Comparison of ENCODE assay signal across 8 mouse cellular contexts in the genomic region with DNA sequence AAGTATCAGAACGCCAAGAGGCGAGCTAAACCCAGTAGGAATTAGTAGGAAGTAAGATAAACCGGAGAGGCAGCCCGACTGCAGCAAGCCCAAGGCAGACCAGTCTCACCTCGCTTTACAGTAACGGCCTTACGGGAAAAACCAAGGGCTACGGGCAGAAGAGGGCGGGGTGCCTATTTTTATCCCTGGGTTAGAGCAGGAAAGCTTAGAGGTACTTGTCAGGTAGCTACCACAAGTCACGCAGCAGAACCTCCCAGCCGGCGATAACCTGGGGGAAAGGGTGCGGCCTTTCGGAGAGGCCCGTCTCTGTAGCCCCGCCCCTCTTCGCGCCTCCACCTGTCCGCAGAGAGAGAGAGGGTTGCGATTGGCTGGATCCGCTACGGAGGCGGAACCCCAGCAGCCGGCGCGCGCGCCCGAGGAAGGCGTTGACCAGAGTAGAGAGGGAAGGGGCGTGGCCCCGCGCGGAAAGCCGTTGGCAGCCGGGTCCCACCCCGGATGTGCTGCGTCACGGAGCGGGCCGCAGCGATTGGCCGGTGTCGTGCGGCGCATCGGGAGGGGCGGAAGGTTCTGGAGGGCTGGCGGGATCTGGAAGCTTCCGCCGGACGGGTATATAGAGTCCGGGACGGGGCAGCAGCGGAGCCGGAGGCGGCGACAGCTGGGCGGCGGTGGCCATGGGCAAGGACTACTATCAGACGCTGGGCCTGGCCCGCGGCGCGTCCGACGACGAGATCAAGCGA. TPM values are rescaled to one million over a fixed set of nuclear protein-coding genes. Genes with fewer than 3 reads are reported as not detected.
DNase-seq lines count a peak whose midpoint lies in the region; ATAC-seq lines count a peak whose summit lies in the region.

Gene Tecr, minus strand, starts transcription at position 311 of the 737 bp plus-strand sequence.
Gene Dnajb1, plus strand, starts transcription at position 533 of the 737 bp plus-strand sequence.

- peak within 1 kb of the TSS; percentile 72 for H3K4me3 ChIP-seq in hindbrain, embryonic 12.5 days

- peak; percentile 97 for ATAC-seq in hindbrain, embryonic 12.5 days (ENCODE audit: low FRiP score)

- peaks cover 31% of the 10 kb centered on the region for H3K36me3 ChIP-seq in hindbrain, embryonic 12.5 days

- H3K9me3 ChIP-seq in hindbrain, embryonic 12.5 days (replicated peaks), result no peaks in the 10 kb centered on the region

- peaks cover 19% of the 10 kb centered on the region for H3K4me1 ChIP-seq in hindbrain, embryonic 12.5 days

- H3K4me2 ChIP-seq in hindbrain, embryonic 12.5 days (replicated peaks), result peak within 1 kb of the TSS; percentile 79

- H3K27ac ChIP-seq in hindbrain, embryonic 12.5 days, result peak within 1 kb of the TSS; percentile 96

- peak within 1 kb of the TSS; percentile 89 for H3K9ac ChIP-seq in hindbrain, embryonic 12.5 days

- WGBS in hindbrain, embryonic 12.5 days, result under 1% methylated on average over 68 of the region's 69 CpGs

- H3K27me3 ChIP-seq in hindbrain, embryonic 12.5 days, result no peaks in the 10 kb centered on the region

- DNase-seq in NIH3T3 (ENCODE audit: low read depth), result peak; percentile 100
- peak; percentile 100 for DNase-seq in cerebellum, postnatal 10 days
- DNase-seq in frontal cortex, postnatal 10 days (ENCODE audit: low spot score in 2 of 2), result peak; percentile 99 to 100
- DNase-seq in layer of hippocampus, postnatal 14 days (ENCODE audit: low spot score in 2 of 2), result peak; percentile 98 to 99
- DNase-seq in lung, postnatal 14 days, result peak; percentile 99
- peak; percentile 97 for DNase-seq in retina, adult 2 months (ENCODE audit: low read depth, low spot score)
- DNase-seq in thymus, postnatal 36 days, result peak; percentile 100

RNA-seq across cellular contexts. Expression of gene Tecr, which starts in this region (rescaled TPM):
- polyA plus RNA-seq in hindbrain, embryonic 12.5 days (2016; fragmentation: Nextera tagmentation; extraction: Ambion mirVana), result 646 and 653 TPM in 2 replicates
- 100 to 1,000 TPM; 521 to 544 TPM for total RNA-seq in layer of hippocampus, postnatal 14 days (2021)

RNA-seq across cellular contexts. Expression of gene Dnajb1, which starts in this region (rescaled TPM):
- 57.1 and 62.8 TPM in 2 replicates for polyA plus RNA-seq in hindbrain, embryonic 12.5 days (2016; fragmentation: Nextera tagmentation; extraction: Ambion mirVana)
- total RNA-seq in layer of hippocampus, postnatal 14 days (2021), result 10 to 100 TPM; 31.8 to 33.7 TPM

Comparison
In these comparisons a context has a peak if more than half of its experiments do, and no peak if none do; other contexts are left out.
1. Peak in every context shown above with its lines: DNase-seq, ATAC-seq, H3K4me3 ChIP-seq and H3K27ac ChIP-seq.